Mouse (Mus musculus) C2C12 (cell line): ENCODE measurements around the gene Nol4l.

ENCODE experiments used
- CEBPB ChIP-seq: IDR thresholded peaks from one replicate; pipeline ENCODE4 v1.6.1; 2011; ENCODE audit warnings: low read depth, mild to moderate bottlenecking, control low read depth, moderate library complexity
- CTCF ChIP-seq: IDR thresholded peaks from one replicate; pipeline ENCODE4 v1.5.1; 2011; ENCODE audit not compliant: control insufficient read depth, insufficient read depth, insufficient read length
- FOSL1 ChIP-seq: IDR thresholded peaks from one replicate; pipeline ENCODE4 v1.8.0; 2011; ENCODE audit warnings: mild to moderate bottlenecking, low read length; ENCODE audit not compliant: poor library complexity, insufficient read depth, severe bottlenecking
- MAX ChIP-seq: IDR thresholded peaks from one replicate; pipeline ENCODE4 v1.6.1; 2011; ENCODE audit warnings: mild to moderate bottlenecking, control low read depth
- MYOD1 ChIP-seq: IDR thresholded peaks from one replicate; pipeline ENCODE4 v1.6.1; 2011; ENCODE audit warnings: low read depth; ENCODE audit not compliant: control insufficient read depth, insufficient read length
- USF1 ChIP-seq: IDR thresholded peaks from one replicate; pipeline ENCODE4 v1.6.1; 2011; ENCODE audit warnings: low read depth, mild to moderate bottlenecking, control low read depth, moderate library complexity

DNA sequence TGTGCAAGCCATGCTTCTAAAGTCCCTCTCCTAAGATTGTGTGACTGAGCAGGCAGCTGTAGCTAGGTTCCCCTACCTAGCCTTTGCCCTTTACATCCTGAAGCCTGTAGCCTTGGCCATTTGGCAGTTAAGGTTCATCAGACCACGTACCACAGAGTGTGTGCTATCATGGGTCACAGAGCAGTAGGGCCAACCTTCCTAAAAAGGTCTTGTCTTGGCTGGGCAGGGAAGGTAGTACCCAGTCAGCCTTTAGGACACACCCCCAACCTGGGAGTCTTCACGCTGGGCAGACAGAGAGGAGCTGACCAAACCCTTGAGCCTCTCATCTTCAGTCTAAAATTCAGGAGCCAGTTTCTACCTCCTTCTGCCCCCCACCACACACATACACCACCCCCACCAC is 89.0 kb downstream of the Nol4l start:
- TF ChIP-seq CTCF (no peak), FOSL1 (no peak), CEBPB (no peak), USF1 (no peak), MAX (no peak), MYOD1 (no peak)
